Mouse (Mus musculus) ES-E14 (cell line): ENCODE data around the gene Rcsd1.

Experiments used
- CHD2 ChIP-seq: IDR thresholded peaks from 2 replicates; pipeline ENCODE4 v1.6.1; 2014; ENCODE audit warnings: mild to moderate bottlenecking, low read depth, low read length, inconsistent platforms
- HCFC1 ChIP-seq: IDR thresholded peaks from 2 replicates; pipeline ENCODE4 v1.6.1; 2012; ENCODE audit warnings: low read length, inconsistent platforms, borderline replicate concordance; ENCODE audit not compliant: insufficient read depth
- MAFK ChIP-seq: IDR thresholded peaks from 2 replicates; pipeline ENCODE4 v1.6.1; 2014; ENCODE audit warnings: mild to moderate bottlenecking, low read depth, low read length, inconsistent platforms; ENCODE audit not compliant: insufficient read depth
- ZC3H11A ChIP-seq: IDR thresholded peaks from 2 replicates; pipeline ENCODE4 v1.6.1; 2012; ENCODE audit warnings: low read depth, mild to moderate bottlenecking, inconsistent platforms, low read length, borderline replicate concordance

DNA sequence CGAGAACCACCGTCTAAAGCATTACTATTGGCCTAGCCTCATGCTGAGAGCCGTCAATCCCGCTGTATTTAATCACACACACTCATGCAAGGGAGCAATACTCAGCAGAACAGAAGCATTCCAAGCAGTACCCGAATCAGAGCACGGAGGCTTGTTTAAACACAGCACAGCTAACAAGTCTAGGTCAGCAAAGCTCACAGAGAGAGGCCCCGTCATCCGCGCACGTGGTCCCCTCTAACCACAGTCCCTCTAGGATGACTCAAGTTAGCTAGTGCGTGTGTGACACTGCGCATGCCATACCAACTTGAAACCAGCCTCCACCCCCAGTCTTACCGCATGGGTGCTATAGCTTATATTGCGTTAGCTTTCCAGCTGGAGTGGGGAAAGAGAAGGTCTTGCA lies 106.3 kb downstream of the Rcsd1 start:
- no peak for TF ChIP-seq HCFC1
- TF ChIP-seq MAFK = no peak
- no peak for TF ChIP-seq ZC3H11A
- no peak for TF ChIP-seq CHD2
